Mouse (Mus musculus) MEL (cell line): ENCODE results near the gene Tmigd1. TPM values are rescaled to one million over a fixed set of nuclear protein-coding genes. Genes with fewer than 3 reads are reported as not detected.

Experiments
- DNase-seq: peaks from one replicate; pipeline ENCODE4 v3.0.0; 2011; ENCODE audit warnings: low read depth, low spot score
- H3K27ac ChIP-seq: 2 replicates; pipeline ENCODE4 v1.5.1; 2012; ENCODE audit warnings: low read depth, mild to moderate bottlenecking, control low read depth, low read length, moderate library complexity; ENCODE audit not compliant: control insufficient read depth
- H3K27me3 ChIP-seq, 2 experiments: fragments of 150-350 bp in 1 of 2; sonication (generic) in 1 of 2; 2 replicates each; pipeline ENCODE4 v1.6.1; 2012; ENCODE audit warnings: low read length in 2 of 2, mild to moderate bottlenecking in 2 of 2, improper control_type of control experiment in 1 of 2, moderate library complexity in 1 of 2; ENCODE audit not compliant: insufficient read depth in 2 of 2, control insufficient read depth in 1 of 2
- H3K36me3 ChIP-seq, 2 experiments: 2 replicates each; pipeline ENCODE4 v1.6.1; 2012 to 2014; ENCODE audit warnings: low read length in 2 of 2, improper control_type of control experiment in 1 of 2, inconsistent platforms in 1 of 2, mild to moderate bottlenecking in 1 of 2; ENCODE audit not compliant: insufficient read depth in 2 of 2, control insufficient read depth in 1 of 2
- H3K4me1 ChIP-seq, 2 experiments: fragments of 150-350 bp in 1 of 2; sonication (generic) in 1 of 2; 2 replicates each; pipeline ENCODE4 v1.6.1; 2012; ENCODE audit warnings: low read length in 2 of 2, improper control_type of control experiment in 1 of 2, mild to moderate bottlenecking in 1 of 2; ENCODE audit not compliant: insufficient read depth in 2 of 2, control insufficient read depth in 1 of 2
- H3K4me3 ChIP-seq, 2 experiments: fragments of 150-350 bp in 1 of 2; sonication (generic) in 1 of 2; 2 replicates each; pipeline ENCODE4 v1.5.1; 2012; ENCODE audit warnings: low read depth in 2 of 2, low read length in 2 of 2, mild to moderate bottlenecking in 2 of 2, moderate library complexity in 2 of 2, control low read depth in 1 of 2, improper control_type of control experiment in 1 of 2; ENCODE audit not compliant: control insufficient read depth in 1 of 2, insufficient read depth in 1 of 2
- H3K79me2 ChIP-seq: 2 replicates; pipeline ENCODE4 v1.6.1; 2012; ENCODE audit warnings: mild to moderate bottlenecking, low read length, moderate library complexity; ENCODE audit not compliant: control insufficient read depth, poor library complexity, insufficient read depth
- H3K9ac ChIP-seq: 2 replicates; pipeline ENCODE4 v1.6.1; 2012; ENCODE audit warnings: low read depth, mild to moderate bottlenecking, control low read depth, low read length, moderate library complexity; ENCODE audit not compliant: control insufficient read depth, poor library complexity, severe bottlenecking
- H3K9me3 ChIP-seq: fragments of 150-350 bp; sonication (generic); replicated peaks from 2 replicates; pipeline ENCODE4 v1.6.1; 2012; ENCODE audit warnings: mild to moderate bottlenecking, low read length, improper control_type of control experiment, moderate library complexity; ENCODE audit not compliant: insufficient read depth
- CHD1 ChIP-seq: IDR thresholded peaks from 2 replicates; pipeline ENCODE4 v1.6.1; 2012; ENCODE audit warnings: low read depth, mild to moderate bottlenecking, inconsistent platforms, low read length, improper control_type of control experiment
- EP300 ChIP-seq, 2 experiments: IDR thresholded peaks; 2 replicates each; pipeline ENCODE4 v1.6.1; 2011; ENCODE audit warnings: improper control_type of control experiment in 2 of 2, low read length in 2 of 2, low read depth in 1 of 2, mild to moderate bottlenecking in 1 of 2
- GABPA ChIP-seq: IDR thresholded peaks from 2 replicates; pipeline ENCODE4 v1.6.1; 2012; ENCODE audit warnings: low read depth, mild to moderate bottlenecking, inconsistent platforms, low read length, improper control_type of control experiment, moderate library complexity
- GATA1 ChIP-seq: IDR thresholded peaks from 2 replicates; pipeline ENCODE4 v1.6.1; 2011; ENCODE audit warnings: low read depth, low read length, improper control_type of control experiment
- HCFC1 ChIP-seq: IDR thresholded peaks from 2 replicates; pipeline ENCODE4 v1.6.1; 2012; ENCODE audit warnings: low read depth, mild to moderate bottlenecking, inconsistent platforms, low read length, improper control_type of control experiment, moderate library complexity
- KAT2A ChIP-seq: conservative IDR thresholded peaks from 2 replicates; pipeline ENCODE4 v1.6.1; 2012; ENCODE audit warnings: low read depth, low read length, improper control_type of control experiment, inconsistent platforms
- MAFK ChIP-seq: IDR thresholded peaks from 2 replicates; pipeline ENCODE4 v1.6.1; 2011; ENCODE audit warnings: low read depth, mild to moderate bottlenecking, low read length, improper control_type of control experiment, borderline replicate concordance
- MAX ChIP-seq: IDR thresholded peaks from 2 replicates; pipeline ENCODE4 v1.6.1; 2011; ENCODE audit warnings: low read length, improper control_type of control experiment
- MAZ ChIP-seq: IDR thresholded peaks from 2 replicates; pipeline ENCODE4 v1.6.1; 2012; ENCODE audit warnings: low read depth, mild to moderate bottlenecking, inconsistent platforms, low read length, improper control_type of control experiment
- MYB ChIP-seq: IDR thresholded peaks from 2 replicates; pipeline ENCODE4 v1.6.1; 2011; ENCODE audit warnings: mild to moderate bottlenecking, low read depth, low read length, improper control_type of control experiment
- MYC ChIP-seq: IDR thresholded peaks from 2 replicates; pipeline ENCODE4 v1.6.1; 2011; ENCODE audit warnings: low read depth, mild to moderate bottlenecking, low read length, improper control_type of control experiment, moderate library complexity
- NELFE ChIP-seq: IDR thresholded peaks from 2 replicates; pipeline ENCODE4 v1.6.1; 2011; ENCODE audit warnings: low read depth, low read length, improper control_type of control experiment
- RCOR1 ChIP-seq: IDR thresholded peaks from 2 replicates; pipeline ENCODE4 v1.6.1; 2012; ENCODE audit warnings: low read depth, mild to moderate bottlenecking, inconsistent platforms, low read length, improper control_type of control experiment
- SIN3A ChIP-seq: IDR thresholded peaks from 2 replicates; pipeline ENCODE4 v1.6.1; 2012; ENCODE audit warnings: low read length, improper control_type of control experiment, inconsistent platforms
- SMC3 ChIP-seq: IDR thresholded peaks from 2 replicates; pipeline ENCODE4 v1.6.1; 2011; ENCODE audit warnings: low read depth, low read length, improper control_type of control experiment
- TAL1 ChIP-seq: IDR thresholded peaks from 2 replicates; pipeline ENCODE4 v1.6.1; 2012; ENCODE audit warnings: mild to moderate bottlenecking, inconsistent platforms, low read length, moderate library complexity, mixed read lengths
- TBP ChIP-seq: IDR thresholded peaks from 2 replicates; pipeline ENCODE4 v1.8.0; 2011; ENCODE audit warnings: low read depth, low read length, improper control_type of control experiment
- TCF12 ChIP-seq: IDR thresholded peaks from 2 replicates; pipeline ENCODE4 v1.6.1; 2014; ENCODE audit warnings: low read depth, mild to moderate bottlenecking, inconsistent platforms, low read length, improper control_type of control experiment, moderate library complexity
- UBTF ChIP-seq: IDR thresholded peaks from 2 replicates; pipeline ENCODE4 v1.6.1; 2012; ENCODE audit warnings: low read depth, mild to moderate bottlenecking, inconsistent platforms, low read length, improper control_type of control experiment, moderate library complexity, borderline replicate concordance; ENCODE audit not compliant: insufficient read depth
- USF1 ChIP-seq: IDR thresholded peaks from 2 replicates; pipeline ENCODE4 v1.6.1; 2014; ENCODE audit warnings: low read depth, mild to moderate bottlenecking, inconsistent platforms, low read length, improper control_type of control experiment, moderate library complexity
- USF2 ChIP-seq, 2 experiments: IDR thresholded peaks; 2 replicates each; pipeline ENCODE4 v1.6.1; 2011 to 2012; ENCODE audit warnings: improper control_type of control experiment in 2 of 2, low read length in 2 of 2, borderline replicate concordance in 1 of 2, inconsistent platforms in 1 of 2, low read depth in 1 of 2, mild to moderate bottlenecking in 1 of 2; ENCODE audit not compliant: insufficient read depth in 1 of 2
- ZKSCAN1 ChIP-seq: IDR thresholded peaks from 2 replicates; pipeline ENCODE4 v1.6.1; 2012; ENCODE audit warnings: low read depth, mild to moderate bottlenecking, inconsistent platforms, low read length, improper control_type of control experiment, moderate library complexity
- polyA plus RNA-seq, 2 experiments: library from polyadenylated mRNA; stranded (reverse) in 1 of 2; unstranded in 1 of 2; fragments of >175 nt in 1 of 2; fragments of >200 nt in 1 of 2; gene quantifications; 2 replicates each; pipeline versions ENCODE4 v1.2.1 to v1.2.4; 2012; ENCODE audit warnings: low replicate concordance in 2 of 2, low read depth in 1 of 2; ENCODE audit not compliant: insufficient read length in 2 of 2, insufficient read depth in 1 of 2, missing spikeins in 1 of 2
- total RNA-seq: library from RNA; depleted of rRNA; stranded (reverse); fragments of 300-350 nt; gene quantifications from 2 replicates; pipeline ENCODE4 v1.2.3, GENCODE M21; 2012

Tmigd1 gene
- total and polyA plus RNA-seq, 3 experiments = not detected

DNA sequence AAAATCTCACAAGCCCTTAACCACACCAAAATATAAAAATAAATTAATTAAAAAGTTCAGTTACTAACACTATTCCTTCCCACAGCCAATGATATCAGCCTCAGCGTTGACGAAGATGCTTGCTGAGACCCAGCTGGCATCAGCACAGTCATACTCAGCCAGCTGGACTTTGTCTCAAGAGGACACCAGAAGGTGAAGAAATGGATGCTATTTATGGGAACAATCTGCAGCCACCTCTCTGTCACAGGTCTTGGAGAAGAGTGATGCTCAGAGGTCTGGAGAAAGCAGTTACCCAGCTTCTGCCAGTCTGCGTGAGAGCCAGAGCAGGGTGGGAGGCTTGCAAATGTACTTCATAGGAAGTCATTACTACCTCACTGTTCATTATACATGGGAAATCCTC is 40.8 kb upstream of the Tmigd1 start:
- no peaks in the 10 kb centered on the region for H3K9me3 ChIP-seq
- H3K4me3 ChIP-seq = no peak overlapping the region

DNA sequence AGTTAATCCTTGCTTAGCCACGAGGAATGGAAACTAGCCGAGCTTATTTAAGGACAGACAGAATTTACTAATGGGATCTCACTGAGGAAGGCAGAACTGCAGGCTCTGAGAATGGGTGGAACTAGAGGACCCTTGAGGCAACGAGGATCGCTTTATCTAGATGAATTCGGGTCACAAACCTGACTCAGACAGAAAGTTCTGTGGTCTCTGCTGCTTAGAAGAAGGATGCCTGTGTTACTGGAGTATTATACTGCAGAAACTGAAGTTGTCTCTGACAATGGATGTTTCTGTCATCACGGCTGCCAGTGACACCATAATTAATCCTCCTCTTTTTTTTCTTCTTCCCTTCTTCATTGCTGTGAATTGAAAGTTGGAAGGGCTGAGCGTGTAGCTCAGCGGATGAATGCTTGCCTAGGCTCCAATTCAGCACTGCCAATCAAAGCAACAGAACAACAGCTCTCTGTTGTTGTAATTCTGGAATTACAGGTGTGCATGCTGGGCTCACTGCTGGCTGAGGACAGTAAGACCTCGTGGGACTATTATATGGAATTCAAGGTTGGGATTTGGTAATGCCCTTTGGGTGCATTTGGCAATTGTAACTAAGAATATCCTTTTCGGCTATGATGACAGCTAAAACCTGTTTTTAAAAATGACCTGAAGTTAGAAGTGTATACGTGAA is 29.3 kb upstream of the Tmigd1 start:
- no peak for DNase-seq
- peaks cover 27 to 41% of the 10 kb centered on the region in 2 experiments for H3K27me3 ChIP-seq
- no peaks in the 10 kb centered on the region for H3K4me1 ChIP-seq
- TF ChIP-seq KAT2A (no peak), RCOR1 (no peak), NELFE (no peak), CHD1 (no peak), TAL1 (no peak), USF1 (no peak), MAFK (no peak)
- TF ChIP-seq, all 39 proteins: peak for 0
- Histone ChIP-seq H3K9ac (no peak overlapping the region), H3K9me3 (no peaks in the 10 kb centered on the region), H3K27ac (no peak overlapping the region), H3K36me3 (no peaks in the 10 kb centered on the region), H3K4me3 (no peak overlapping the region), H3K79me2 (no peaks in the 10 kb centered on the region)

More for the DNA sequence above, 40.8 kb upstream of the Tmigd1 start:
- Histone ChIP-seq H3K4me1 (peaks cover 0 to 18% of the 10 kb centered on the region in 2 experiments; a peak in 3 of 4 replicates), H3K36me3 (peaks cover 0 to 7% of the 10 kb centered on the region in 2 experiments; a peak in 2 of 4 replicates)
- no peak for TF ChIP-seq UBTF
- TF ChIP-seq MYB = no peak
- no peak for TF ChIP-seq SIN3A
- no peak for TF ChIP-seq MAZ
- TF ChIP-seq, all 39 proteins: peak for 0
- Histone ChIP-seq H3K9ac (no peak overlapping the region), H3K27ac (no peak overlapping the region), H3K79me2 (no peaks in the 10 kb centered on the region), H3K27me3 (peaks cover 2 to 4% of the 10 kb centered on the region in 2 experiments; a peak in 2 of 4 replicates)
- DNase-seq = no peak

DNA sequence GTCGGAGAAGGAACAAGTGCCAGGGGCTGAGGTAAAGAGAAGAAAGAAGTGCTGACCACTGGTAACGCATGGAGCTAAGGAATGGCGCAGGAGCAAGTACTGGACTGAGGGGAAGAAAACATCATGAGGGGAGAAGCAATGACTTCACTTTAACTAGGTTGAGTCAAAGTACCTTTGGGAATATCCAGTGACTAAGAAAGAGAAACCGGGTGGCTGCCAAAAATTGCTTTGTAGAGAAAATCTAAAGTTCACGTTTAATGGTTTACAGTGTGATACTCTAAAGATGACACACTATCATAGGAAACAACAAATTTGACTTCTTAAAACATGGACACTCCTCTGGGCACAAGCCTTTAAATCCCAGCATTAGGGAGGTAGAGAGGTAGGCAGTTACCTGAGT is 28.1 kb upstream of the Tmigd1 start:
- TF ChIP-seq TAL1 (no peak), GATA1 (no peak), HCFC1 (no peak), MYC (no peak), EP300 (IDR thresholded peaks at IDR 0.05; ENCODE audit: low read depth in 1 of 2, low read length in 2 of 2) (no peak), TBP (no peak), USF2 (IDR thresholded peaks at IDR 0.05; ENCODE audit: borderline replicate concordance in 1 of 2, insufficient read depth in 1 of 2, low read depth in 1 of 2, low read length in 2 of 2) (no peak), MAX (no peak), ZKSCAN1 (no peak), NELFE (no peak), GABPA (no peak), TCF12 (no peak), UBTF (no peak), SMC3 (no peak)
- no peaks in the 10 kb centered on the region for H3K4me1 ChIP-seq
- no peak overlapping the region for H3K9ac ChIP-seq
- peaks cover 31 to 41% of the 10 kb centered on the region in 2 experiments for H3K27me3 ChIP-seq
- no peak overlapping the region for H3K4me3 ChIP-seq
- no peaks in the 10 kb centered on the region for H3K9me3 ChIP-seq
- no peak for DNase-seq
- H3K27ac ChIP-seq = no peak overlapping the region
- H3K79me2 ChIP-seq = no peaks in the 10 kb centered on the region
- H3K36me3 ChIP-seq = no peaks in the 10 kb centered on the region
